Mouse (Mus musculus) forebrain, postnatal 0 days (tissue): ENCODE results near the gene Uba5. TPM values are rescaled to one million over a fixed set of nuclear protein-coding genes. Genes with fewer than 3 reads are reported as not detected.

Source experiments
- ATAC-seq: fragments of 200-750 bp; cut with Nextera tagmentation; 2 replicates; pipeline ENCODE4 v1.8.0; 2017; ENCODE audit warnings: mild to moderate bottlenecking, moderate library complexity
- DNase-seq: peaks from one replicate; pipeline ENCODE4 v3.0.0-alpha.2; 2015
- H3K27ac ChIP-seq: fragments of 300-500 bp; sonication (generic); 2 replicates; pipeline ENCODE4 v1.5.1; 2014; ENCODE audit warnings: low read depth, mild to moderate bottlenecking, antibody characterized with exemption, low read length, moderate library complexity, mixed read lengths
- H3K27me3 ChIP-seq: fragments of 300-500 bp; sonication (generic); 2 replicates; pipeline ENCODE4 v1.6.1; 2014; ENCODE audit warnings: mild to moderate bottlenecking, low read length, mixed read lengths; ENCODE audit not compliant: insufficient read depth
- H3K36me3 ChIP-seq: fragments of 300-500 bp; sonication (generic); 2 replicates; pipeline ENCODE4 v1.6.1; 2014; ENCODE audit warnings: mild to moderate bottlenecking, moderate library complexity; ENCODE audit not compliant: insufficient read depth
- H3K4me1 ChIP-seq: fragments of 300-500 bp; sonication (generic); 2 replicates; pipeline ENCODE4 v1.6.1; 2014; ENCODE audit warnings: antibody characterized with exemption; ENCODE audit not compliant: insufficient read depth
- H3K4me2 ChIP-seq: fragments of 300-500 bp; sonication (generic); 2 replicates; pipeline ENCODE4 v1.6.1; 2014; ENCODE audit warnings: low read depth, mild to moderate bottlenecking, moderate library complexity
- H3K4me3 ChIP-seq: fragments of 300-500 bp; sonication (generic); 2 replicates; pipeline ENCODE4 v1.5.1; 2014; ENCODE audit warnings: low read depth, low read length, mixed read lengths
- H3K9ac ChIP-seq: fragments of 300-500 bp; sonication (generic); 2 replicates; pipeline ENCODE4 v1.6.1; 2014; ENCODE audit warnings: mild to moderate bottlenecking
- H3K9me3 ChIP-seq: fragments of 300-500 bp; sonication (generic); 2 replicates; pipeline ENCODE4 v1.6.1; 2016; ENCODE audit warnings: low read length
- CTCF ChIP-seq: sonication (generic); IDR thresholded peaks from 2 replicates; pipeline ENCODE4 v1.5.1; 2016; ENCODE audit warnings: antibody characterized with exemption, control low read depth, low read depth
- WGBS: fragments of 180-500 bp; shearing (Covaris S2); extraction: QIAGEN DNeasy Blood & Tissue Kit; methylation state at CpG from one replicate; pipeline ENCODE4 v1.1.7; 2014; 5-methylcytosine and 5-hydroxymethylcytosine counted together
- polyA plus RNA-seq: library from polyadenylated mRNA; unstranded; fragments of >200 nt; fragmentation: Nextera tagmentation; extraction: Ambion mirVana; gene quantifications from 2 replicates; pipeline ENCODE4 v1.2.1, GENCODE M21; 2015
- total RNA-seq: library from RNA; depleted of rRNA; stranded (reverse); fragments of >200 nt; gene quantifications from 2 replicates; pipeline ENCODE4 v1.2.3, GENCODE M21; 2014; rRNA removed

Uba5 gene
- 64.5 and 71.5 TPM in 2 replicates for total RNA-seq
- 71.7 and 75.4 TPM in 2 replicates for polyA plus RNA-seq

- 1% methylated on average over 59 of the region's 59 CpGs for WGBS
- ATAC-seq = peak; percentile 76
Observed at GRCm38 (mm10) chr9:104062430-104063243, at the start of gene Uba5. Gene Uba5 (minus strand): TSS chr9:104063134.

GRCm38 (mm10) chr9:104109151-104109550, 46.2 kb upstream of the Uba5 start:
- ATAC-seq = no peak
- no peak overlapping the region for H3K4me2 ChIP-seq
- H3K9me3 ChIP-seq = no peaks in the 10 kb centered on the region
- WGBS = 84% methylated on average over 5 of the region's 5 CpGs
- no peak overlapping the region for H3K9ac ChIP-seq
- H3K27ac ChIP-seq = no peak overlapping the region
- no peak for TF ChIP-seq CTCF
- no peaks in the 10 kb centered on the region for H3K36me3 ChIP-seq
- DNase-seq = no peak
- no peaks in the 10 kb centered on the region for H3K4me1 ChIP-seq
- no peaks in the 10 kb centered on the region for H3K27me3 ChIP-seq
- H3K4me3 ChIP-seq = no peak overlapping the region

More at GRCm38 (mm10) chr9:104062430-104063243, at the start of gene Uba5:
- H3K36me3 ChIP-seq = peaks cover 11% of the 10 kb centered on the region
- peak within 1 kb of the TSS; percentile 83 for H3K9ac ChIP-seq
- peak within 1 kb of the TSS; percentile 88 for H3K4me2 ChIP-seq
- H3K9me3 ChIP-seq = no peaks in the 10 kb centered on the region
- H3K4me1 ChIP-seq = peaks cover 13% of the 10 kb centered on the region
- DNase-seq = no peak
- H3K27me3 ChIP-seq = no peaks in the 10 kb centered on the region
- TF ChIP-seq CTCF = no peak
- H3K27ac ChIP-seq = peak within 1 kb of the TSS; percentile 77
- peak within 1 kb of the TSS; percentile 99 for H3K4me3 ChIP-seq

DNA sequence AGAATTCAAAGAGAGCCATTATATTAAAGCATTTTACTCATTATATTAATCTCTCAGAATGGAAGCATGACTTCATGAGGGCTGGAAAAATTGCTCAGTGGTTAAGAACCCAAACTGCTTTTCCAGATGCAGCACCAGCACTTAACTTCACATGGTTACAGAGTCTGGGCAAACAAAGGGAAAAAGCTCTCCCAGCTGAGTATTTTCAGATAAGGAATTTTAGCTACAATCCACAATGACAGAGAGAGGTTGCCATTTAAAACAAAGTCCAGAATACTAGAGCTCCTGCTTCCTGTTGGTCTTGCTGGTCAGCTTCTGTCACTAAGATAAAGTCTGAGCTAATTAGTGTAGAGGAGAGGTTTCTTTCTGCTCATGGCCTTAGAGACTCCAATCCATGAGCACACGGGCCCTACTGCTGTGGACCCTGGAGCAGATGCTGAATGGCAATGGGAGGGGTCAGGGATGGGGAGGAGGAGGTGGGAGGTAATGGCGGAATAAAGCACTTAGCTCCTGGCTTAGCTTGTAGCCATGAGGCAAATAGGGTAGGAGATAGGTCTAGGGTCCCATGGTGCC, 45.7 kb upstream of the Uba5 start:
- Histone ChIP-seq H3K4me3 (no peak overlapping the region), H3K4me1 (no peaks in the 10 kb centered on the region), H3K27ac (no peak overlapping the region), H3K36me3 (no peaks in the 10 kb centered on the region), H3K4me2 (no peak overlapping the region), H3K9me3 (no peaks in the 10 kb centered on the region), H3K9ac (no peak overlapping the region), H3K27me3 (no peaks in the 10 kb centered on the region)
- TF ChIP-seq CTCF = no peak
- DNase-seq (no peak), ATAC-seq (no peak)
- WGBS = 72% methylated on average over 2 of the region's 2 CpGs

DNA sequence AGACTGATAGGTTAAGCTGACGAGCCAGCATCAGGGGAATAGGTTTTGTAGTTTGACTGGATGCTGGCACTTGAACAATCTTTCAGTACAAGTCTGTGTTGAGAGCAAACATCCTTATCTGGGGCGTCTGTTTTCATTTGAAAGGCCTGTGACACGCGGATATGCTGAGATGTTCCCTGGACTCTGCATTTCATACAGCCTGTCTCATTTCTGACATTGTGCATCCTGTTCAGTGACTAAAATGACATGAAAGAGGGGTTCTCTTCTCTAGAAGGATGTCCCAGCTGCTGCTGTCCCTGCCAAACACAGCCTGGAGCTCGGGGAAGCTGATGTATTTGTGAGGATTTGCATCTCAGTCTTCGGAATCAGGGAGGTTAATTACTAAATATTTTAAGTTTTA, 44.5 kb upstream of the Uba5 start:
- H3K36me3 ChIP-seq = no peaks in the 10 kb centered on the region
- DNase-seq (no peak), ATAC-seq (no peak)
- no peak overlapping the region for H3K27ac ChIP-seq
- TF ChIP-seq CTCF = no peak
- H3K9me3 ChIP-seq = no peaks in the 10 kb centered on the region
- H3K4me2 ChIP-seq = no peak overlapping the region
- no peak overlapping the region for H3K9ac ChIP-seq
- H3K4me3 ChIP-seq = no peak overlapping the region
- H3K27me3 ChIP-seq = no peaks in the 10 kb centered on the region
- no peaks in the 10 kb centered on the region for H3K4me1 ChIP-seq
- WGBS = 78% methylated on average over 6 of the region's 6 CpGs

DNA sequence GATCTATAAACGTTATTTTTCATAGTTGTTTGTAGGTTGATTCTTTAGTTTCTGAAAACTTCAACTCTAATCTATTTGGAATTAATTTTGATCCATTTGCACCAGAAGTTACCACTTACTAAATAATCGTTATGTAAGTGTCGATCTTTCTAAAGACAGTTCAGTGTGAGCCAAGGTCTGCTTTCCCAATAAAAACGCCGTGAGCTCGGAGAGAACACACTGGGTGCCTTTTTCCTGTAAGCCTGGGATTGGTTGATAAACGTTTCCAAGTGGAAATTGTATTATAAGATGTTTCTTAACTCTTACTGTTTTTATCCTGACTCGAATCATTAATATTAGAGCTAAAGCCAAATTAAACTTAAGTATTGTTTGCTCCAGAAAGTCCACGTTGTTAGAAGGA, 44.0 kb upstream of the Uba5 start:
- ATAC-seq (no peak), DNase-seq (no peak)
- Histone ChIP-seq H3K4me2 (no peak overlapping the region), H3K9ac (no peak overlapping the region), H3K27ac (no peak overlapping the region), H3K9me3 (no peaks in the 10 kb centered on the region), H3K4me1 (no peaks in the 10 kb centered on the region), H3K27me3 (no peaks in the 10 kb centered on the region), H3K4me3 (no peak overlapping the region), H3K36me3 (no peaks in the 10 kb centered on the region)
- 76% methylated on average over 9 of the region's 9 CpGs for WGBS
- no peak for TF ChIP-seq CTCF

DNA sequence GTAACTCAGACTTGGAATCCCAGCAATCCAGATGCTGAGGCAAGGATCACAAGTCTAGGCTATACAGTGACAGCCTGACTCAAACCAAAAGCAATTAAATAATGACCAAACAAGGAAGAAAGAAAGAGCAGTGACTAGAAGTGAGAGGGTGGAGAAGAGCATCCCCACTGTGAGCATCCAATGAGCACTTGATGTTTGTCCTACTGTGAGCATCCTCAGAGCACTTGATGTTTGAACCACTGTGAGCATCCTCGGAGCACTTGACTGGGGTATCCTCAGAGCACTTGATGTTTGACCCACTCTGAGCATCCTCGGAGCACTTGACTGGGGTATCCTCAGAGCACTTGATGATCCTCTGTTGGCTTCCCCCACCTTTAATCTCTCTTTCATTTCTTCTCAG, 42.1 kb upstream of the Uba5 start:
- ATAC-seq (no peak), DNase-seq (no peak)
- no peak overlapping the region for H3K27ac ChIP-seq
- H3K4me2 ChIP-seq = no peak overlapping the region
- no peak overlapping the region for H3K9ac ChIP-seq
- no peaks in the 10 kb centered on the region for H3K36me3 ChIP-seq
- H3K4me3 ChIP-seq = no peak overlapping the region
- no peak for TF ChIP-seq CTCF
- WGBS = 82% methylated on average over 2 of the region's 2 CpGs
- H3K4me1 ChIP-seq = no peaks in the 10 kb centered on the region
- no peaks in the 10 kb centered on the region for H3K27me3 ChIP-seq
- no peaks in the 10 kb centered on the region for H3K9me3 ChIP-seq

DNA sequence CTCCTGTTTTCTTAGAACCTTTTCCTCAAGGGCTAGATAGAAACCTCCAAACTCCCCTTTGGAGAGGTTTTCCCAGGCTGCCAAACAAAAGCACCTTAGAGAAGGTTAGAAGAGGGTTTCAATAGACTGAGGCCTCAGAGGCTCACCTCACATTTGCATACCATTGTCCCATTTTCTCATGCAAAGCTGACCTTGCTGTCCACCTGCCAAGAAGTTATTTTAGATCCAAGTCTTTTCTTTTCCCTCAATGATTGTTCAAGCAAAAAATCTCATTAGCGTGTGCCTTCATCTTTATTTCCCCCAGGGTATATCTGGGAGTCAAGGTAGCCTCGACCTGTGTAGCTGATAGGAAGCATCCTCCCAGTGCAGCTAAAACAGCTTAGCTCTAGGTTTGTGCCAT, 40.0 kb upstream of the Uba5 start:
- Histone ChIP-seq H3K4me2 (no peak overlapping the region), H3K27ac (no peak overlapping the region), H3K4me1 (no peaks in the 10 kb centered on the region), H3K4me3 (no peak overlapping the region), H3K9me3 (no peaks in the 10 kb centered on the region), H3K9ac (no peak overlapping the region), H3K36me3 (no peaks in the 10 kb centered on the region), H3K27me3 (no peaks in the 10 kb centered on the region)
- ATAC-seq (no peak), DNase-seq (no peak)
- 20% methylated on average over 2 of the region's 2 CpGs for WGBS
- TF ChIP-seq CTCF = no peak
